Mouse (Mus musculus) hindbrain, embryonic 16.5 days (tissue): Measurements from ENCODE around the gene Mmp25. TPM values are rescaled to one million over a fixed set of nuclear protein-coding genes. Genes with fewer than 3 reads are reported as not detected.

Experiments
- ATAC-seq: fragments of 200-750 bp; cut with Nextera tagmentation; 2 replicates; pipeline ENCODE4 v1.8.0; 2017; ENCODE audit warnings: moderate TSS enrichment, moderate library complexity
- H3K27ac ChIP-seq: fragments of 300-500 bp; sonication (generic); 2 replicates; pipeline ENCODE4 v1.5.1; 2014; ENCODE audit warnings: low read depth, mild to moderate bottlenecking, control low read depth, low read length, moderate library complexity
- H3K27me3 ChIP-seq: fragments of 300-500 bp; sonication (generic); replicated peaks from 2 replicates; pipeline ENCODE4 v1.6.1; 2014; ENCODE audit warnings: low read length; ENCODE audit not compliant: control insufficient read depth, insufficient read depth
- H3K36me3 ChIP-seq: fragments of 300-500 bp; sonication (generic); 2 replicates; pipeline ENCODE4 v1.6.1; 2014; ENCODE audit warnings: mild to moderate bottlenecking, low read length, moderate library complexity, mixed read lengths; ENCODE audit not compliant: control insufficient read depth, insufficient read depth
- H3K4me1 ChIP-seq: fragments of 300-500 bp; sonication (generic); 2 replicates; pipeline ENCODE4 v1.6.1; 2014; ENCODE audit warnings: low read depth, low read length; ENCODE audit not compliant: control insufficient read depth, insufficient read depth
- H3K4me2 ChIP-seq: fragments of 300-500 bp; sonication (generic); 2 replicates; pipeline ENCODE4 v1.6.1; 2014; ENCODE audit warnings: mild to moderate bottlenecking, low read length, control low read depth, moderate library complexity
- H3K4me3 ChIP-seq: fragments of 300-500 bp; sonication (generic); 2 replicates; pipeline ENCODE4 v1.5.1; 2014; ENCODE audit warnings: mild to moderate bottlenecking, low read length, control low read depth, moderate library complexity
- H3K9ac ChIP-seq: fragments of 300-500 bp; sonication (generic); 2 replicates; pipeline ENCODE4 v1.6.1; 2014; ENCODE audit warnings: low read depth, mild to moderate bottlenecking, control low read depth, low read length, moderate library complexity
- H3K9me3 ChIP-seq: fragments of 300-500 bp; sonication (generic); 2 replicates; pipeline ENCODE4 v1.6.1; 2014; ENCODE audit warnings: mild to moderate bottlenecking, low read length, moderate library complexity; ENCODE audit not compliant: control insufficient read depth
- WGBS: fragments of 180-500 bp; shearing (Covaris S2); extraction: QIAGEN DNeasy Blood & Tissue Kit; methylation state at CpG from one replicate; pipeline ENCODE4 v1.1.7; 2014; 5-methylcytosine and 5-hydroxymethylcytosine counted together
- polyA plus RNA-seq: library from polyadenylated mRNA; unstranded; fragments of >200 nt; fragmentation: Nextera tagmentation; extraction: Ambion mirVana; gene quantifications from 2 replicates; pipeline ENCODE4 v1.2.1, GENCODE M21; 2015

The Mmp25 gene
- polyA plus RNA-seq, 1 experiment from 2014 or later, result 1.5 TPM

DNA sequence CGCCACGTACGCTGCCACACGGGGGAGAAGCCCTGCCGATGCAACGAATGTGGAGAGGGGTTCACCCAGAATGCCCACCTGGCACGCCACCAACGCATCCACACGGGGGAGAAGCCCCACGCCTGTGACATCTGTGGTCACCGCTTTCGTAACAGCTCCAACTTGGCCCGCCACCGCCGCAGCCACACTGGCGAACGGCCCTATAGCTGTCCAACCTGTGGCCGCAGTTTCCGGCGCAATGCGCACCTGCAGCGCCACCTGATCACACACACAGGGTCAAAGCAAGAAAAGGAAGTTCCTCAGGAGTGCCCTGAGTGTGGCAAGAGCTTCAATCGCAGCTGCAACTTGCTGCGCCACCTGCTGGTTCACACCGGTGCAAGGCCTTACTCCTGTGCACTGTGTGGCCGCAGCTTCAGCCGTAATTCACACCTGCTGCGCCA lies 34.7 kb downstream of the Mmp25 start:
- Histone ChIP-seq H3K27ac (no peak overlapping the region), H3K36me3 (no peaks in the 10 kb centered on the region), H3K4me2 (no peak overlapping the region), H3K9ac (no peak overlapping the region), H3K4me1 (no peaks in the 10 kb centered on the region), H3K4me3 (no peak overlapping the region), H3K9me3 (no peaks in the 10 kb centered on the region), H3K27me3 (no peaks in the 10 kb centered on the region)
- no peak for ATAC-seq
- 86% methylated on average over 28 of the region's 28 CpGs for WGBS

DNA sequence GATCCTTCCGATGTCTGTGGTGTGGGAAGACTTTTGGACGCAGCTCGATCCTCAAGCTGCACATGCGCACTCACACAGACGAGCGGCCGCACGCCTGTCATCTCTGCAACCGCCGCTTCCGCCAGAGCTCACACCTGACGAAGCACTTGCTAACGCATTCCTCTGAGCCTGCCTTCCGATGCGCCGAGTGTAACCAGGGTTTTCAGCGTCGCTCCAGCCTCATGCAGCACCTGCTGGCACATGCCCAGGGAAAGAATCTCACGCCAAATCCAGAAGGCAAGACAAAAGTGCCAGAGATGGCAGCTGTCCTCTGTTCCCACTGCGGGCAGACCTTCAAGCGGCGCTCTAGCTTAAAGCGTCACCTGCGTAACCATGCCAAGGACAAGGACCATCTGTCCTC lies 35.5 kb downstream of the Mmp25 start:
- Histone ChIP-seq H3K4me2 (no peak overlapping the region), H3K27me3 (no peaks in the 10 kb centered on the region), H3K4me3 (no peak overlapping the region), H3K27ac (no peak overlapping the region), H3K4me1 (no peaks in the 10 kb centered on the region), H3K9me3 (no peaks in the 10 kb centered on the region), H3K36me3 (no peaks in the 10 kb centered on the region), H3K9ac (no peak overlapping the region)
- WGBS, result 89% methylated on average over 24 of the region's 24 CpGs
- no peak for ATAC-seq

DNA sequence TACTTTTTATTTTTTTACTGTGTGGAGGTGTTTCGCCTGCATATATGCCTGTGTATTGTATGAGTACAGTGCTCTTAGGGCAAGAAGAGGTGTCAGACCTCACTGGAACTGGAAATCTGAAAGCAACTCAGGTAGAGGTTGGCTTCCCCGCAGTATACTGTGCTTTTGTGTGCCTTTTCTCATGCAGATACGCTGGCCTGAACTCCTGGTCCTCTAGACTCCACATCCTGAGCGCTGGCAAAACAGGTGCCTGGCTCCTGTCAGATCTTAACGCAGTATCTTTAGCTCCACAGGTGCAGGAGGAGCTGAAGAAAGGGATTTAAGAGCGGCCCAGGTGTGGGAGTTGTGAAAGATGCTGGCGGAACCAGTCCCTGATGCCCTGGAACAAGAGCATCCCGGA lies 39.9 kb downstream of the Mmp25 start:
- H3K4me1 ChIP-seq, result no peaks in the 10 kb centered on the region
- H3K9ac ChIP-seq, result no peak overlapping the region
- no peak overlapping the region for H3K27ac ChIP-seq
- no peak overlapping the region for H3K4me3 ChIP-seq
- no peak for ATAC-seq
- no peaks in the 10 kb centered on the region for H3K36me3 ChIP-seq
- WGBS, result 78% methylated on average over 8 of the region's 8 CpGs
- H3K4me2 ChIP-seq, result no peak overlapping the region
- no peaks in the 10 kb centered on the region for H3K9me3 ChIP-seq
- no peaks in the 10 kb centered on the region for H3K27me3 ChIP-seq

DNA sequence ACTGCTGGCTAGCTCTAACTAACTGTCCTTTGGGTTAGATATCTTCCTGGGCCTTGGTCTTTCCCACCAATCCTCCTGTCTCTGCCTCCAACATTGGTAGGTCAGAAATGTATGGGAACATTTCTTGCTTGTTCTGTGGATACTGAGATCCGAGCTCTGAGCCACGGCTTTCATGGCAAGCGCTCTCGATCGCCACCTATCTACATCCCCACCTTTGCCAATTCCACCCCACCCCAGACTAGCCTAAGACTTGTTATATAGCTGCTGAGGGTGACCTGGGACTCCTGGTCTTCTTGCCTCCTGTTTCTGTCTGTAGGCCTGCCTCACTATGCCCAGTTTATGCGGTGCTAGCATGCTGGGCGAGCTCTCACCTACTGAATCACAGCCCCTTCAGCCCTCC lies 40.7 kb downstream of the Mmp25 start:
- H3K4me2 ChIP-seq, result no peak overlapping the region
- H3K27ac ChIP-seq, result no peak overlapping the region
- H3K9ac ChIP-seq, result no peak overlapping the region
- H3K36me3 ChIP-seq, result no peaks in the 10 kb centered on the region
- 86% methylated on average over 7 of the region's 7 CpGs for WGBS
- no peak for ATAC-seq
- H3K9me3 ChIP-seq, result no peaks in the 10 kb centered on the region
- H3K4me3 ChIP-seq, result no peak overlapping the region
- no peaks in the 10 kb centered on the region for H3K4me1 ChIP-seq
- H3K27me3 ChIP-seq, result no peaks in the 10 kb centered on the region

DNA sequence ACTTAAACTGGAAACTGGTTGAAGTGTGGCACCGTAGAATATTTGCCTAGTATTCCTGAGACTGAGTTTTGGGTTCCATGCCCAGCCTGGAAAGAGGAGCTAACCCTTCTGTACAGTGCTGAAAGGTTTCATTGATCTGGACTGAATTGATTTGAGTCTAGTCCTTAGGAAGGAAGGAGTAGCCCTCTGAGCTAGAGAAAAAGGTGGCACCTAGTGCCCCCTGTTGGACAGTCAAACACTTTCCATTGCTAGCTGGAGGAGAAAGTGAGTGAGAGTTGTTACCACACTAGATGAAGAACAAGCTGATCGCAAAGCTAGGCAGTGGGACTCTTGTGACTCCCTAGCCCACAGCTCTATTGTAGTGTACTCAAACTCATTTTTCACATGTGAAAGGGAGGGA lies 41.5 kb downstream of the Mmp25 start:
- Histone ChIP-seq H3K9ac (no peak overlapping the region), H3K27me3 (no peaks in the 10 kb centered on the region), H3K4me2 (no peak overlapping the region), H3K4me1 (peaks cover 2% of the 10 kb centered on the region; the same call in 1 of the 2 replicates), H3K4me3 (no peak overlapping the region), H3K27ac (no peak overlapping the region), H3K36me3 (no peaks in the 10 kb centered on the region), H3K9me3 (no peaks in the 10 kb centered on the region)
- ATAC-seq, result no peak
- WGBS, result 66% methylated on average over 2 of the region's 2 CpGs

DNA sequence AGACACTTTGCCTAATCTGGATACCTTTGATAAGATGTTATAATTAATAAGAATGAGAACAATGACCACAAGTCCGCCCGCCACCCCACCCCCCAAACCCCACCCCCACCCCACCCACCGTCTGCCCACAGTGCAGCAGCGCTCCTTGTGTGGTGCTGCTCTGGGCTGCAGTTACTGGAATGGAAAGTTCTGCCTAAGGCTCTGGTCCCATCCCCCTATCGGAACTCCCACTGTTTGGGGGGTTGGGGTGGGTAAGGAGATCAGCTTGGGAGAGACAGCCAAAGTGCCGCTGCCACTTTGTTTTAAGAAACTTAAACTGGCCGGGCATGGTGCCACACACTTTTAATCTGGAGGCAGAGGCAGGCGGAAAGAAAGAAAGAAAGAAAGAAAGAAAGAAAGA lies 42.0 kb downstream of the Mmp25 start:
- no peak for ATAC-seq
- Histone ChIP-seq H3K27ac (no peak overlapping the region), H3K9me3 (no peaks in the 10 kb centered on the region), H3K4me3 (no peak overlapping the region), H3K4me2 (no peak overlapping the region), H3K36me3 (no peaks in the 10 kb centered on the region), H3K9ac (no peak overlapping the region), H3K4me1 (peaks cover 3% of the 10 kb centered on the region; the same call in 1 of the 2 replicates), H3K27me3 (no peaks in the 10 kb centered on the region)
- WGBS, result 21% methylated on average over 8 of the region's 8 CpGs

DNA sequence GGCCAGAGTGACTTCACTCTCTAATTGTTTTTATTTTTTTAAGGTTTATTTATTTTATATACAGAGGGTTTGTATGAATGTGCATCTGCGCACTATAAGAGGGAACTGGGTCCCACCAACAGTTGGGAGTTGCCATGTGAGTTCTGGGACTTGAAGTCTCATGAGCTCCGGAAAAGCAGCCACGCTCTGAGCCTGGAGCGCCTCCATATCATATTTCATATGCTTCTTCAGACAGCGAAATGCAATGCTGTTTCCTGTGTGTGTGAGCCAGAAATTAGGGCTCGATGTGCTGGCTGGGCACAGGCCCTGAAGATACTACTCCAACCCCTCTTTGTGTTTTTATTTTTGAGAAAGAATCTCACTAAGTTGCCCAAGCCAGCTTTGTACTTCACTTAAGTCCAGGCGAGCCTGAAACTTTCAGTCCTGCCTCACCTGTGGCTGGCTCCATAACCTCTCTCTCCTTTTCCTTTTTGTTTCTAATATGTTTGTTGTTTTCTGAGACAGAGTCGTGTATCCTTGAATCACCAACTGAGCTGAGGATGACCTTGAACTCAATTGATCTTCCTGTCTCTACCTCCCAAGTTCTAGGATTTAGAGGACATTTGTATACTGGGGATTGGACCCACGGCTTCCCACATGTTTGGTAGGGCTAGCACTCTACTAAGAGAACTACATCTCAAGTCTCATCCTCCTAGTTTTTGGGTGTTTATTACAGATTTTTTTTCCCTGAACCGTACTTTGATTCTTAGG lies 43.1 kb downstream of the Mmp25 start:
- WGBS, result 56% methylated on average over 10 of the region's 10 CpGs

DNA sequence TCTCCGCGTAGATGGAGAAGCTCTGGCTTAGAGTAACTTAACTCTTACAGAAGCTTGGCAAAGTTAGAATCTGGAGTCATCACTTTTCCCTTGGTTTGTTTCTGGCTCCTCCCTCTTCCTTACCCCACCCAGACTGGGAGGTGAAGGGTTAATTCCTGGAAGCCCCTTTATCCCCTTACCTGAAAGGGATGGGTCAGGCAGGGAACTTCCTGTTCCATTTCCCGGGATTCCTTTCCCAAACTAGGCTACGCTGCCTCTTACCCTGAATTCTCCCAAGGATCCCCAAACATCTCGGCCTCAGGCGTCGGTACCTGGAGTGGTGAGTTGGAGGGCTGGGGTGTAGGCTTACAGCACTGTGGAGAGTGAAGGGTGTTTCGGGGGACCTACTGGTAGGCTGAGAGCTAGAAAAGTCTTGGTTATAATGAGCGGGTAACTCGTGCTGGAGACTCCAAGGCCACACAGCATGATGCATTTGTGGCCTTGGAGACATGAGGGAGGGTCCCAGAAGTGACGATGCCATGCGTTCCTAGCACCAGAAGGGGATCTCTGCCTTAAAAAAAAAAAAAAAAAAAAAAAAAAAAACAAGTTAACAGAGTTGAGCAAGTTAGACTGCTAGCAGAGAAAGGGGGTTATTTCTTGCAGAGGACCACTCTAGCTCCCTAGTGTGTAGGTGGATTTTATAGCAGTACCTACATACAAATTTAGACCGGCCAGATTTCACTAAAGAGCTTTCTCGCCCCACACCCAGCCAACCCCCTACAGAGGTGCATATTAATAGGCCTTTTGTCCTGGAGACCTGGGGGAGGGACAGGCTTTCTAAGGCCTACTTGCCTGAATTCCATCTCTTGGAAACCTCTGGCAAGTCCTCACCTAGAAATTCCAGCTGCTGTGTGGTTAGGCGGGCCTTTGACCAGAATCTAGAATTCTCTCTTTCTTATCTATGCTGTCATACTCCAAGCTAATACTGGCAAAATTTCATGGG lies 44.1 kb downstream of the Mmp25 start, which contains the start of gene Zscan10:
TSS of gene Zscan10 (plus strand) at position 216 of the 982 bp plus-strand sequence.
- Histone ChIP-seq H3K27ac (no peak within 1 kb of the TSS), H3K4me2 (peak within 1 kb of the TSS; percentile 72), H3K36me3 (no peaks in the 10 kb centered on the region), H3K9ac (no peak within 1 kb of the TSS; the same call in 1 of the 2 replicates), H3K4me1 (peaks cover 3% of the 10 kb centered on the region; the same call in 1 of the 2 replicates), H3K27me3 (no peaks in the 10 kb centered on the region), H3K4me3 (no peak within 1 kb of the TSS), H3K9me3 (no peaks in the 10 kb centered on the region)
- no peak for ATAC-seq
- 33% methylated on average over 15 of the region's 15 CpGs for WGBS

More for the DNA sequence above, 43.1 kb downstream of the Mmp25 start:
- Histone ChIP-seq H3K9ac (no peak overlapping the region), H3K9me3 (no peaks in the 10 kb centered on the region), H3K27ac (no peak overlapping the region), H3K4me1 (peaks cover 3% of the 10 kb centered on the region; the same call in 1 of the 2 replicates), H3K4me3 (no peak overlapping the region), H3K27me3 (no peaks in the 10 kb centered on the region), H3K4me2 (no peak overlapping the region), H3K36me3 (no peaks in the 10 kb centered on the region)
- no peak for ATAC-seq

DNA sequence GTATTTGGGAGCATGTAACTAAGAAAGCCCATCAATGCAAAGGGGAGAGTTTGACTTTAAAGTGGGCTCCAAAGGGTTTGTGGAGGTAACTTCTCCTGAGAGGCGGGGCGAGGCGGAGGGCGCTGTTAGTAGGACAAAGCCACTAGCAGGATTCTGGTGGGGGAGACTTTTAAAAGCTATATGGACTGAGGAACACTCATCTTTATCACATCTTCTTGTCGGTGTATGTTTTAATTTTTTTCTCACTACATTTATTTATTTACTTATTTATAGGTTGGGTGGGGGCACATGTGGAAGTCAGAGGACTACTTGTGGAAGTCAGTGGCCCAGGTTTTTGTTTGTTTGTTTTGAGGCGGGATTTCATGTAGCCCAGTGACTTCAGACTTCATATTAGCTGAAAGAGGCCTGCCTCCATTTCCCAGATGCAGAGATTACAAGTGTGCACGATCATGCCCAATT lies 45.4 kb downstream of the Mmp25 start:
- ATAC-seq, result no peak
- WGBS, result 55% methylated on average over 7 of the region's 7 CpGs
- Histone ChIP-seq H3K27ac (no peak overlapping the region; the same call in 1 of the 2 replicates), H3K4me3 (peak overlapping the region; percentile 41), H3K4me2 (peak overlapping the region; percentile 72), H3K36me3 (no peaks in the 10 kb centered on the region), H3K9ac (peak overlapping the region; percentile 66), H3K27me3 (no peaks in the 10 kb centered on the region), H3K9me3 (no peaks in the 10 kb centered on the region), H3K4me1 (peaks cover 3% of the 10 kb centered on the region; the same call in 1 of the 2 replicates)
